Mouse (Mus musculus) gastrocnemius, adult 18-20 months (tissue): ENCODE results near the gene Prtg. TPM values are rescaled to one million over a fixed set of nuclear protein-coding genes. Genes with fewer than 3 reads are reported as not detected.
A peak's percentile ranks its signal among the peaks of the same experiment; 100 is the strongest.

ENCODE experiments used
- DNase-seq: peaks from one replicate; pipeline ENCODE4 v3.0.0; 2021; ENCODE audit warnings: low spot score
- total RNA-seq, 2 experiments: library from RNA; stranded (reverse); gene quantifications; 2 replicates each; pipeline ENCODE4 v1.2.3; 2021

Gene Prtg
- total RNA-seq, 2 experiments from 2014 or later: 0.02 to 0.07 TPM

DNA sequence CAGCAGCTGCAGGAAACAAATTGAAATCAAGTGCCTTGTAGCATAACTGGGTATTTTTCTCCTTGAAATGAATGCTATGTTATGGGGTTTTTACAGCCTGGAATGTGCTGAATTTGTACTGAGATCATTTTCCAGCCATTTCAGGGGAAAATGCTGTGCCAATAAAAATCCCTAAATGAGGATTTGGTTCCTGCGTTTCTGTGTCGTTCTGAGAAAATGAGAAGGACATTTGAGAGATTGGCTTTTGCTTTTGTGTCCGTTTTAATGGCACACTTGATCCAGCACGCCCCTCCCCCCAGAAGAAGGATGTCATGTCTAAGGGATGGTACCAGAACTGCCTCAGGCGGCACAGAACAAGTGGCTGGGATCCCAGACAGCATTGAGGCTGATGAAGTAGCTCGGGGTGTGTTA, 100.0 kb downstream of the Prtg start:
- DNase-seq: no peak

DNA sequence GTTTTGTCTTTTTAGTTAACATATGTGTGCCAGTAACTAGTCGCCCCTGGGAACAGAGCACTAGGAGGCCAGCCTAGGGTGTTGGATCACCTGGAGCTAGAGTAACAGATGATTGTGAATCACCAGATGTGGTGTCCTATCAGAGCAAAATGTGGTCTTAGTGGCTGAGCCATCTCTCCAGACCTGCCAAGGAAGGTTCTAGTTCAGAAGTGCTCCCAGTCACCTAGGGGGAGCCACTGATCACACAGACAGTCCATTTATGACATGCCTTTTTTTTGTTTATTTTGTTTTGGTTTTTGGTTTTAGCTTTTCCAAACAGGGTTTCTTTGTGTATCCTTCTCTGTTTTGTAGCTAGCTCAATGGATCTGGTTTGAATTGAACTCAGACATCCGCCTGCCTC, 104.7 kb downstream of the Prtg start:
- DNase-seq: no peak

DNA sequence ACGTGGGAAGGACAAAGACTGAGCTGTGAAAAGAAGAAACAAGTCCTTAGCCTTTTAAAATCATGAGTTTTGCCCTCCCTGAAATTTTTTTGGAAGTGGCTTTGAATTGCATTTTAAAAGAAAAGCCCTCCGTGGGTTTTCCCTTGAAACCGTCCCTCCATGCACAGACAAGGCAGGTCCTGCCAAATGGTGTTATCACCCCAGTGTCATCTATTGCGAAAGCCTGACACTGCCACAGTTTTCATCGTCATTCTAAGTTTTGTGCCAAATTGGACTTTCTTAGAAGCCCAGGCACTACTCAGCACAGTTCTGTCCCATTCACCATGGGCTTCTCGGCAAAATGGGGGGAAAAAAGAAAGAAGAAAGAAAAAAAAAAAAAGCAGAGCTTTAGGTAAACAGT, 106.9 kb downstream of the Prtg start:
- DNase-seq: no peak

DNA sequence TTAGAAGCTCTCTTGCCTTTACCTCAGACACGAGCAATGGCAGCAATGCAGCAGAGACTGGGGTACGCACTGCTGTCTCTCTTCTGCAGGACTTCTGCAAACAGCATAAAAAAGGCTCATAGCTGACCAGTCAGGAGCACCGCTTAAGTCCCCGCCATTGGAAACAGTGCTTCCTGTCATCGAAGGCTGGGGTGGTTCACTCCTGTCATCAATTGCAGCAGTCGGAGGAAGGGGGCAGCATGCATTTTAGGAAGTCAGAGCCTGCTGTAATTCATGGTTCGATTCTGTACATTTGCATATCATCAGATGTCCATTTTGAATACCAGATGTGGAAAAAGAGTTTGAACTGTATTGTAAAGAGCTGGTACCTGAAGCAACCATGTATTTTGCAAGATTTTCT, 109.1 kb downstream of the Prtg start:
- no peak for DNase-seq

DNA sequence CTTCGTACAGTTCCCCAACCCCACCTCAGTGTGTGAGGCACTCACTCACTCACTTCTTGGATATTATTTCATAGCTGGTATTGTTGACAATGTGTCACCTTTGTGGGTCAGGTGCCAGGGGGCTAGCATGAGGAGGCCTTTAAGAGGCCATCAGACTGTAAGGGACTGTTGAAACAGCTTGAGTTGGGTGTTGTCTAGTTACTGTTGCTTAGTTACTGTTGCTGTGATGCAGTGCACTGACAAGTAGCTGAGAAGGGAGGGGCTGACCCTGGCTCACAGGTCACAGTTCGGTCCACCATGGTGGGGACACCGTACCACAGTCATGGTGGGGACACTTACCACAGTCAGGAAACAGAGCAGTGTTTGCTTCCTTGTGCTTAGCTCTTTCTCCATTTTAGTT, 116.4 kb downstream of the Prtg start:
- no peak for DNase-seq

DNA sequence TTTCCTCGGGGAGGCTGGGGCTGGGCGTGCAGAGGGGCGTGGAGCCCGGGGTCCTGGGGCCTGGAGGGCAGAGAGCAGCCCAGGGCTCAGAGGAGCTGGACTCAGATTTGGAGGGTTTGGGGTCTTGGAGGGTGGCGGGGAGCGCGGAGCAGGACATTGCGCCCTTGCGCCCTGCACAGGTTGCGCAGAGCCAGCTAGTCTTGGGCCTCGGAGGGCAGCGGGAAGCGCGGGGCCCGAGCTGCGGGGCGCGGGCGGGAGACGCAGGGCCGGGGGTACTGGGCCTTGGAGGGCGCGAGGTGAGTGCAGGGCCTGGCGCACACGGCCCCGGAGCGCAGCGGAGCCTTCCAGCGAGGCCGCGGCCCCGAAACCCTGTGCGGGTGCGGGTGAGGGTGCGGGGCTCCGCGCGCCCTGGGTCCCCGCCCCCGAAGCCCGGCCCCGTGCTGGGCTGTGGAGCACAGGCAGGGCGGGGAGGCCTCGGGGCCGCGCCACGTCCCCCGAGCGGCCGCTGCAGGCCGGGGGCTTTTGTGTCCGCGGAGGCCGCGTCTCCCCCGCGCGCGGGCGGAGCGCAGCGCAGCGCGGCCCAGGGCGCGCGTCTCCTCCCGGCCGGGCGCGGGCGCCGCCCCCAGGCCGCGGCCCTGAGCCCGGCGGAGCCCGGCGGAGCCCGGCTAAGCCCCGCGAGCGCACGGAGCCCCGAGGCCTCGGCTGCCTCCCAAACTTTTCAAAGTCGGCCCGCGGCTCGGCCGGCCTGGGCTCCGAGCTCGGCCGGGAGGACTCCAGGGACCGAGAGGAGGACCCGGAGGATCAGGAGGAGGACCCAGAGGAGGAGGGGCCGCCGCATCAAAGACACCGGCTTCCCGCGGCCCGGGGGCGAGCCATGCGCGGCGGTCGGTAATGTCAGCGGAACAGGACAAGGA, 118.6 kb downstream of the Prtg start, which contains the start of gene Pygo1:
TSS of gene Pygo1 (plus strand) at position 625 of the 914 bp plus-strand sequence.
- DNase-seq: peak; percentile 43

DNA sequence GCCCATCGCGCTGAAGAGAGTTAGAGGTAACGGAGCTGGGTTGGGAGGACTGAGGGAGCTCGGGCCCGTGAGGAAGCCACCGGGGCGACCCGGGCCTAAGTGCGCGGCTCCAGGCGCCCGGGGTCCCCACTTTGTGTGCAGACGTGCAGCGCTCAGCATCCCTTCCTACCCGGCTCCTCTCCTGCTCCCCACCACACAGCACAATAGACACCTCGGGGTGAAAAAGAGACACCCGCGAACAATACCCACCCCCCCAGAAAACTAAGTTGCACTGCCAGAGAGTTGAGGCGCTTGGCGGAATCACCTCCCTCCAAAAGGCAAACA, 119.2 kb downstream of the Prtg start:
- no peak for DNase-seq

DNA sequence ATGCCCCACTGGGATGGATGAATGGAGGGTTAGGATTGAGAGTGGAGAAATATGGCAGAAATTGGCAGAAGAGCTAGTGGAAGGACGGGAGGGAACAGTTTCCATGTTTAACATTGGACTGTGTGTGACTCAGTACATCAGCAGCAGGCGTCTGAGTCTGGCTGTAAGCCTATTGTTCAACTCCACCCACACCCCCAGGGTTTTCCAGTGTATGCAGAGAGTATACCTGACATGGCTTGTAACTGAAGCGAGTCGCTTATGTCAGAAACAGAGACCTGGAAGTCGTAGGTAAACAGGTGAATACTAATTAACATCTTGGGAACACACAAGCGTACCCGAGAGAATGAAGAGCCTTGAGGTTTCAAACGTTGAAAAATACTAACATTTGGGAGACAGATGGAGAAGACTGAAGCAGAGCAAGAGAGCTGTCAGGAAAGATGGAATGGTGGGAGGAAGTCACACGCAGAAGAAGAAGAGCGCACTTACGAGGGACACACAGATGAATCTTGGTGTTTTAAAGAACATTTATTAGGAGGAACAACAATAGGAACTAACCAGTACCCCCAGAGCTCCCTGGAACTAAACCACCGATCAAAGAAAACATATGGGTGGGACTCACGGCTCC, 124.6 kb downstream of the Prtg start:
- no peak for DNase-seq

DNA sequence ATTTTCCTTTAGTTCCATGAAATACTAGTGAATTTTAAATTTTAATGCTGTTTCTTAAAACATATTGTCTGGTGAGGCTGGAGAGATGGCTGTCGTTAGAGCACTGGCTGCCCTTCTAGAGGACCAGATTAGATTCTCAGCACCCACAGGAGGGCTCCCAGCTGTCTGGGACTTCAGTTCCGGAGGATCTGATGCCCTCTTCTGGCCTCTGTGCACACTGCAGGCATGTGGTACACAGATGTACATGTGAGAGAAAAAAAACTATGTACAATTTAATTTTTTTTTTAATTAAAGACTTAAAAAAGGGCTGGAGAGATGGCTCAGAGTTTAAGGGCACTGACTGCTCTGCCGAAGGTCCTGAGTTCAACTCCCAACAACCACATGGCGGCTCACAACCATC, 128.6 kb downstream of the Prtg start:
- DNase-seq: no peak

DNA sequence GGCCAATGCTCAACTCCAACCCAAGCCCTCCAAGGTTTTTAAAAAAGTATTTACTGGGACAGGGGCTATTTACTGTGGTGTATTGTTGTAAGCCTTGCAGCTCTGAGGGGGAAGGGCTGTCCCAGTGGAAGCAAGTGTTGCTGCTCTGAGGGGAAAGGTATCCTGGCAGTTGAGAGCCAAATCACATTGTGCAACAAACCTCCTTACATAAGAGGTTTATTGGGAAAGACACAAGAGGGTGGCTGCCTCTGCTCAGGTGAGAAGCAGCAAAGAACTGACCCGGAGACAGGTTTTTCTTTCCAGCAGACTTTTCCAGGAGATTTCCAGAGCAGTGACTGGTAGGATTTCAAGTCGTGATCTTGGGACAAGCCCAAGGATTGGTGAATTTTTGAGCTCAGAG, 129.6 kb downstream of the Prtg start:
- no peak for DNase-seq

DNA sequence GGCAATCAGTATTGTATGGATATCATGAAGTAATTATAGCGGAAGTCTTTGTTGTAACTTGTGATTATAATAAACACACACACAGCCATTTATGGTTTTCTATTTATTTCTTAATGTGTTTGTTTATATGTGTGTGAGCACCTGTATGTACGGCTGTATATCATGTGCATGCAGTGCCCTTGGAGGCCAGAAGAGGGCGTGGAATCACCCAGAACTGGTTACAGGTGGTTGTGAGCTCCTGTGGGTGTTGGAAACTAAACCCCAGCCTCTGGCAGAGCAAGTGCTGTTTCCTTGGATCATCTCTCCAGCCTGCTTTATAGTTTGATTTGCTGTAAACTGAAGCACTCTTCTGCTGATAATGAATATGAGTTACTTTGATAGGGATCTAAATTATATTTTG, 136.8 kb downstream of the Prtg start:
- DNase-seq: no peak

DNA sequence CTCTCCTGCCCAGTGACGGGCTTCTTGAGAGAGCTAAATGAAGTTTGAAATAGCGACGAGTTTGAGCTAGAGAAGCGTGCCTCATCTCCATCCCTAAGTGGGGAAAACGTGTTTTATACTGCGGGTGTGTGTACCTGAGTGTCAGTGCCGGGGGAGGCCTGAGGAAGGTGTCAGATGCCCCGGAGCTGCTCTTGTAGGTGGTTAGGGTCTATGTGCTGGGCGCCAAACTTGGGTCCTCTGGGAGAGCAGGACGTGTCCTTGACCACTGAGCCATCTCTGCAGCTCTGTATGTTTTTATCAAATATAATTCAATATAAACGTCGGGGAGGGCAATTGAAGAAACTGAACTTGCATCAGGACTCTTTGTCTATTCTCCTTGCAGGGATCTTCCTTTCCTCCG, 137.6 kb downstream of the Prtg start:
- DNase-seq: no peak

DNA sequence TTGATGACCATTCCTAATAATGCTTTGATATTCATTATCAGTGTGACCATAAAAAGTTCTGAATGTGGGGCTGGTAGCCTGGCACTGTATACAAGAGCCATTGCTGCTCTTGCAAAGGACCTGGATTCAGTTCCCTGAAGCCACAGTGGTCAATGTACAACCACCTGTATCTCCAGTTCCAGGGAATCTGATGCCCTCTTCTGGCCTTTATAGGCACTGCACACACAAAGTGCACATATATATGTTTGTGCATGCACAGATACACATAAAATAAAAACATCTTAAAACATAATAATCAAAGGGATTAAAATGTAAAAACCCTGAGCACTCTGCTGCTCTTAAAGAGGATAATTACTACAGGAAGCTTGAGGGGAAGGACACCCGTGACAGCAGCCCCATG, 140.3 kb downstream of the Prtg start:
- DNase-seq: no peak

DNA sequence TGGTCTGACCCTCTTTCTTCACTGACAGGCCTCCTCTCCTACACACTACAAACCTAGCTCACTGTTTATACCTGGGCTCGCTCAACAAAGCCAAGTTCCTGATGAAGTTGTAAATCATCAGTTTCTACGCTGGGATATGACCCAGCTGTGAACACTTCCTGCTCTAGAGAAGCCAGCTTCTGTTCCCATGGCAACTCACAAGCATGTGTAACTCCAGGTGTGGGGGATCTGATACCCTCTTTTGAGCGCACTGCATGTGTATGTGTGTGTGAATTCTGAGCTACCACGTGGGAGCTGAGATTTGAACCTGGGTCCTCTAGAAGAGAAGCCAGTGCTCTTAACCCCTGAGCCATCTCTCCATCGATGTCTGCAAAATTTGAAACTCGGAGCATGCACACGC, 142.9 kb downstream of the Prtg start:
- DNase-seq: no peak

DNA sequence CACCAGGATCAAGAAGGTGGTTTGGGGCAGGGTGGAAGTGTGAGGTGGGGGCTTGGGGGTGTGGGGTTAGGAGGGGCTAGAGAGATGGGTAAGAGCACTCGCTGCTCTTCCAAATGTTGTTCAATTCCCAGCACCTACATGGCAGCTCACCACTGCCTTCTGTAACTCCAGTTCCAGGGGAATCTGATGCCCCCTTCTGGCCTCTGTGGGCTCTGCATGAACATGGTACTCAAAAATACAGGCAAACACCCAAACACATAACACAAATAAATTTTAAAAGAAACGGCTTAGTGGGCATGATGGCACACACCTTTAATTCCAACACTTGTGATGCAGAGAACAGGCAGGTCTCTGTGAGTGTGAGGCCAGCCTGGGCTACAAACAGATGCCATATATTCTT, 148.1 kb downstream of the Prtg start:
- DNase-seq: no peak

DNA sequence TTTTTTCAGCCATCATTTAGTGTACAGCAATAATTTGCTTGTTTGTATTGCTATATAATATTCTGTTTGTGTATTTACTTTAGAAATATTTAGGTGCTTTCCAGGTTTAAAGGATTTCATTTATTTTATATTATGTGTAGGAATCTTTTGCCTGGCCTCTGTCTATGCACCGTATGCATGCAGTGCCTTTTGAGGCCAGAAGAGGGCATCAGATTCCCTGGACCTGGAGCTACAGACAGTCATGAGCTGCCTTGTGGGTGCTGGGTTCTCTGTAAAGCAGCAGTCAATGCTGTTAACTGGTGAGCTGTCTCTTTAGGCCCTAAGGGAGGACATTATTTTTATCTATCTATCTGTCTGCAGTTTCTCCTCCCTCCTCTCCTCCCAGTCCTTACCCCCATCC, 148.9 kb downstream of the Prtg start:
- DNase-seq: peak; percentile 32

DNA sequence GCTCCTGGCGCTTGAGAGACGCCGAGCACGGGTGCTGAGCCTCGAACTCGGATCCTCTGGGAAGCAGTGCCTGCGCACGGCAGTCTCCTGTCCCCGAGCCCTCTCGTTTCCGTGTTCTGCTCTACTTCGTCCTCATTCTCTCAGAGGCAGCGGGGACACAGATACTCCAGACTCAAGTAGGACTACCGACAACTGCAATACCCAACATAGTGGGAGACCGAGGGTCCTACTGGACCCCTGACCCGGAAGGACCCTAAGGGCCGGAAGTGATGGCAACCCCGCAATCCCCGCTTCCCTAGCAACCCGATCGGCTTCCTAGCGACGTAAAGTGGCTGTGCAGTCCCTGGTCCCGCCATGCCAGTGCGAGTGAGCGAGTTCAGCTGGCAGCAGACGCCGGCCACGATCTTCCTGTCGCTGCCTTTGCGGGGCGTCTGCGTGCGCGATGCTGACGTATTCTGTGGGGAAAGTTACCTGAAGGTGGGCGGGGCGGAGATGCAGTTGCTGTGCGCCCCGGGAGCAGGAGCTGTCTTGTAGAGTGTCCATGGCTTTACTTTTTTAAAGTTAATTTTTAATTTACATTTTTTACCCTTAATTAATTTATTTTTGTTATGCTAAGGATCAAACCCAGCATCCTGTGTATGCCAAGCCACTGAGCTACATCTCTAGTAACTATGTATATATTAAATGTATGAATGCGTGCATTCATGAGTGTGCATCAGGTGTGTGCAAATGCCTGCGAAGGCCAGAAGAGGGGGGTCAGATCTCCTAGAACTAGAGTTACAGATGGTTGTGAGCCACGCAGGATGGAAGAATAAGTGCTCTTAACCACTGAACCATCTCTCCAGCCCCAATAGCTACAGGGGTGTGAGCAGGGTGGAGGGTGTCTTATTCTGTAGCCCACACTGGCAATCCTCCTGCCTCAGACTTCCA, 152.1 kb downstream of the Prtg start, which contains the start of the genes Dyx1c1 and Gm44503:
TSS of gene Dyx1c1 (plus strand) at position 265 of the 930 bp plus-strand sequence.
TSS of gene Gm44503 (plus strand) at position 332 of the 930 bp plus-strand sequence.
- peak; percentile 72 for DNase-seq

DNA sequence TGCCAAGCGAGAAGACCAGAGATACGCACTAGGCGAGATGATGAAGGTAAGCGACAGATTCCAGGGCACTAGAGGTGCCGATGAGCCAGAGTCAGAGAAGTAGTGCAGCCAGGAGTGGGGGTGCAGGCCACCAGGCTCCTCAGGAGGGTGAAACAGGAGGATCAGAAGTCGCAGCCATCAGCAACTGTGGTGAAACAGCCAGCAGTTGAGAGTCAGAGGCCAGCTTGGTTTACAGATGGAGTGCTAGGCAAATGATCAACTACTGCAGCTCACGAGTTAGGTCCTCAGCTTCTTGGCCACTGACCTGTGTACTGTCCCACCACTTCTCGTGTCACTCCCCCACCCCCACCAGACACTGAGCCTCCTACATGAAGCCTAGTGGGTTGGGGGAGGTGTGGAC, 154.7 kb downstream of the Prtg start:
- DNase-seq: no peak

DNA sequence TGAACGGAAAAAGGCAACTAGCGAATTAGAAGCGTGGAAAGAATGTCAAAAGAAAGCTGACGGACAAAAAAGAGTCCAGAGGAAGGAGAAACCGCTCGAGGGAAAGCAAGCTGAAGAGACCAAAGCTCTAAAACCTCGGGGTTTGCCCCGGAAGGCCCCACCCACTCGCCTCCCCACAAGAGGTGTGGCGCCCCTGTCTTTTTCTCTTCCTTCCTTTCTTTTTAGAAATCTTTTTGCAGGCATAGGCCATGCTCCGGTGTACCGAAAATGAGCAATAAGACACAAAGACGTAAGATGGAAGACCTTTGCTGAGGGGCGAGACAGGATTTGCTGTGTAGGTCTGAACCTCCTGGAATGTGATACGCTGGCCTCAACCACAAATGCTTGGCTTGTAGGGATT, 155.3 kb downstream of the Prtg start:
- no peak for DNase-seq
